Mouse (Mus musculus): ENCODE data around the gene Ccnf. TPM values are rescaled to one million over a fixed set of nuclear protein-coding genes. Genes with fewer than 3 reads are reported as not detected.

Ccnf gene
- total RNA-seq (2021), result 1 to 10 TPM; 7.4 to 7.9 TPM
- long read RNA-seq, full-length matches to known transcripts, result 2 of 4 reads
- long read RNA-seq, partial matches to known transcripts, result 0 of 4 reads
- long read RNA-seq, other reads (novel, unspliced or antisense), result 2 of 4 reads

DNA sequence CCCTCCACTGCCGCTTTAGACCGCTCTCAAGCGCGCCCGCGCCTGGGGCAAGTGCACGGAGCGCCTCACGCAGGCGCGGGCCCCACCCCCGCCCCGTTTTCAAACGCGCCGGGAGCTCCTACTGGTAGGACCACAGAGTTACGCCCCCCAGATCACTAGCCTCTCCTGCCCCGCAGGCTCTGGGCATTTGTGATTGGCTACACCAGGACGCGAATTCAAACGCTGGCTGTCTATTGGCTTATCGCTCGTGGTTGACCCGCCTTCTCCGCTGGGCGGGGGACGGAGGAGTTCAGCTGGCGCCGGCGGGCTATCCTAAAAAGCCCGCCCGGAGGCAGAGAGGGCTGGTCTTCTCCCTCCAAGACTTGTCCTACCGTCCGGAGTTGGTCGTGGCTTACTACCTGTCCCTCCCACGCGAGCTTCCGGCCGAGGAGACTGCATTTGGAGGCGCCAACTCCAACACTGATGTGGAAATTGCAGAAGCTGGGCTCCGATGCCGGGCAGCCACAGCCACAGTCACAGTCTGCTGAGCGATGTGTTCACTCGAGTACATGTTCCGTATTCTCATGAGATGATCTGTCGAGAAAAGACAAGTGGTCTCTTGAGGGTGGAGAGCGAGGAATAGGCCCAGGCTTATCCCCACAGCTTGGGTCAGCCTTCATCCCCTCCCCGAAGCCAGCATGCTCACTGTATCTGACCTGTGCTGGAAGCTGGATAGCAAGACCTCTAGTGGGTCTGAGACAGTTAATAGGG lies at the start of gene Ccnf:
TSS of gene Ccnf (minus strand) at position 165 of the 750 bp plus-strand sequence.
- peak; percentile 97 for DNase-seq (ENCODE audit: low spot score in 2 of 2)

DNA sequence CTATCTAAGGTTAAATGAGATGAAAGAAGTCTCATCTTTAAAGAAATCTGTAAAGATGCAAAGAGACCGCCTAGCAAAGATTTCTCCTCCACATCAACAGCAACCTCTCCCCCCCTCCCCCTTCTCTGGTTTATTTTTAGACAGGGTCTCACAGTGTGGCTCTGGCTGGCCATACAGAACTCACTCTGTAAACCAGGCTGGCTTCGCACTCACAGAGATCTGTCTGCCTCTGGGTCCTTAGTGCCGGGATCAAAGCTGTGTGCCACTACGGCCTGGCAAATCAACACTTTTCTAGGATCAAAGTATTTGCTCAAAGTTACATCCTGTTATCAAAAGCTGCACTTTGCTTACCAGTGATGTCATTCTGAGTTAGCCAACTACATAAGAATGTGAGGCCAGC lies 49.4 kb upstream of the Ccnf start:
- DNase-seq (ENCODE audit: low spot score in 2 of 2), result no peak

DNA sequence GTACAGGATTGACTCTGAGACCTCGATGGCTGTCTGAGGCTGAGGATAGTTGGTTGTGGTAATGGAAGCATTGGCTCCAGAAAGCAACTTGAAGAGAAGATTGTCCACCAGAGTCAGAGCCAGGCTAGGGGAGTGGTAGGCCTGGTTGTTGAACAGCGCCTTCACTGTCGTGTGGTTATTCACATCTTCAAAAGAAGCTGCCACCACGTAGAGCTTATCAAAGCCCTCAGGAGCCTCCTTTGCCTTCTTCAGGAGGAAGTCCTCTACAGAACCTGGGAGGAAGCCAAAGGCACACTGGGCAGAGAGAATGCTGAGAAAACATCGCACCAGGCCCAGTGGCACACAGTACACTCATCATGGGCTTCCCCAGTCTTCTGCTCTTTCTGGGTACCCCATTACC lies 38.1 kb upstream of the Ccnf start:
- no peak for DNase-seq (ENCODE audit: low spot score in 2 of 2)

DNA sequence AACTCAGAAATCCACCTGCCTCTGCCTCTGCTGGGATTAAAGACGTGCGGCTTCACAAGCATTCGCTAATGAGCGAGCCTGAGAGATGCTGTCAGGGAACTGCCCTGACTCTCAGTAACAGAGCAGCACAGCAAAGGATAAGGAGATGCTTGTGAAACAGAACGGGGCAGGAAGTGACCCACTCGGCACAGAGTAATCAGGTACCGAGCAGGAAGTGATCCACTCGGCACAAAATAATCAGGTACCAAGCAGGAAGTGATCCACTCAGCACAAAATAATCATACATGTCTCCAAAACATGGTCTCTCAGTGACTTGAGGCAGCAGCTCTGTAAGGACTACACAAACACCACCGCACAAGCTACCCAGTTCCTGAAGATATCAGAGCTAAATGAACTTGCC lies 37.2 kb upstream of the Ccnf start:
- no peak for DNase-seq (ENCODE audit: low spot score in 2 of 2)

DNA sequence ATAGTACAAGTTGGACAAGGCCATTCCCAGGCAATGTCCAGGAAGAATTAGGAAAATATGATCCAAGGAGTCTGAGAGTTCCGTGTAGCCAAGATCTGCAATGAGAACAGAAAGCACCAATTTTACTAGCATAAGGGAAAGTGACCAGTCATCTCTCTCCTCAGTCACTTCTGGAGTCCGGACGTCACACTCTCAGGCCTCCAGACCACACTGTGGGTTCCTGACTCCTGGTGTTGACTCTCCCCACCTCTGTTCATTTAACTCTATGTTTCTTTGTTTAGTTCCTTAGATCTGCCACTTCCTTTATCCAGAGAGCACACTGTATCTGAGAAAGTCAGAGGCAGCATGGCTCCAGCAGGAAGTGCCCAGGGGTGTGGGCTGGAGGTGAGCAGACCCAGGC lies 34.4 kb upstream of the Ccnf start:
- no peak for DNase-seq (ENCODE audit: low spot score in 2 of 2)

DNA sequence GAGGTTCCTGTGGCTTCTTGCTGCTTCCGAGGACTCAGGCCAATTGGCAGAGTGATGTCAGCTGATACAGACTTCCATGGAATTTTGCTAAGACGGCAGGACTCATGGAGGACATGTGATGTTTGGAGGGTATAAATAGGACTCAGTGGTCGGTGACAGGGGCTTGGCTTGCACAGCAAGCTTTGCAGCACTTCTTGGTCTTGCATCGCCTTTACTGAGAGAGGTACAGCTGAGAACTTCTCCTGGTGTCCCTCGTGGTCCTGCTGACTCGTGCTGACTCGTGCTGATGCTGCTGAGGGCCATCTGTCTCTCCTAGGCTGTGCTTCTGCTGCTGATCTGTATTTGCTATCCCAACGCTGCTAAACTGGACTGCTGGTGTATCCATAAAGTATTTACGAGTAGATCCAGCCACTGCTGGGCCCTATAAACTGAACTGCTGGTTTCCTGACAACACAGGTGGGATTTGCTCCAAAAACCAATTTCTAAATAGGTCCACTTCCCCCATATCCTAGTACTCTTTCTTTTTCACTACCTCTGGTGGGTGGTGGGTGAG lies 32.1 kb upstream of the Ccnf start:
- no peak for DNase-seq (ENCODE audit: low spot score in 2 of 2)

DNA sequence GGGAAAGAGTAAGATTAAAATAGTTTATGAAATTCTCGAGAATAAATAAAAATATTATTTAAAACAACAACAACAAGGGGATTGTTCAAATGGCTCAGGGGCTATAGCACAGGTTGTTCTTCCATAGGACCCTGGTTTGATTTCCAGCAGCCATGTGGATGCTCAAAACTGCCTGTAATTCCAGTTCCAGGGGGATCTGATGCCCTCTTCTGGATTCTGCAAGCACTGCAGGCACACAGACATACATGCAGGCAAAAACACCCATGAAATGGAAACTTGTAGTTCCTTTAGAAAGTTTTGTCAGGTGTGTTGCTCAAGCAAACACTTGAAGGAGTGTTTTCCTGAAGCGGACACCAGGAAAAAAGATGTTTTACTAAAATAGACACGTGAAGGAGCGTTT lies 31.4 kb upstream of the Ccnf start:
- DNase-seq (ENCODE audit: low spot score in 2 of 2), result no peak

DNA sequence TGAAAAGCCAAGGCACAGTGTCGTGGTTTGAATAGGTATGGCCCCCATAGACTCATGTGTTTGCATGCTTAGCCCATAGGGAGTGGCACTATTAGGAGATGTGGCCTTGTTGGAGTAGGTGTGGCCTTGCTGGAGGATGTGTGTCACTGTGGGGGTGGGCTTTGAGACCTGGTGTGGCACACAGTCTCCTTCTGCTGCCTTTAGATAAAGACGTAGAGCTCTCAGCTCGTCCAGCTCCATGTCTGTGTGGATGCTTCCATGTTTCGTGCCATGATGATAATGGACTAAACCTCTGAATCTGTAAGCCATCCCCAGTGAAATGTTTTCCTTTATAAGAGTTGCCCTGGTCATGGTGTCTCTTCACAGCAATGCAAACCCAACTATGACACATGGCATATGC lies 28.6 kb upstream of the Ccnf start:
- no peak for DNase-seq (ENCODE audit: low spot score in 2 of 2)

DNA sequence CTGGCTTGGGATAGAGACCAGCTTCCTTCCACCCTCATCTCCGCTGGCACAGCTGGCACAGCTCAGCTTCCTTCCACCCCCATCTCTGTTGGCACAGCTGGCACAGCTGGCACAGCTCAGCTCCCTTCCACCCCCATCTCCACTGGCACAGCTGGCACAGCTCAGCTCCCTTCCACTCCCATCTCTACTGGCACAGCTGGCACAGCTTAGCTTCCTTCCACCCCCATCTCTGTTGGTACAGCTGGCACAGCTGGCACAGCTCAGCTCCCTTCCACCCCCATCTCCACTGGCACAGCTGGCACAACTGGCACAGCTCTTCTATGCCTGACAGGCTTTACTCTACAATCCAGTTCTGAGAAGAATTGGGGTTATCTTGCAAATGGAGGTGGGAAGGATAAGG lies 15.8 kb upstream of the Ccnf start:
- DNase-seq (ENCODE audit: low spot score in 2 of 2), result no peak

DNA sequence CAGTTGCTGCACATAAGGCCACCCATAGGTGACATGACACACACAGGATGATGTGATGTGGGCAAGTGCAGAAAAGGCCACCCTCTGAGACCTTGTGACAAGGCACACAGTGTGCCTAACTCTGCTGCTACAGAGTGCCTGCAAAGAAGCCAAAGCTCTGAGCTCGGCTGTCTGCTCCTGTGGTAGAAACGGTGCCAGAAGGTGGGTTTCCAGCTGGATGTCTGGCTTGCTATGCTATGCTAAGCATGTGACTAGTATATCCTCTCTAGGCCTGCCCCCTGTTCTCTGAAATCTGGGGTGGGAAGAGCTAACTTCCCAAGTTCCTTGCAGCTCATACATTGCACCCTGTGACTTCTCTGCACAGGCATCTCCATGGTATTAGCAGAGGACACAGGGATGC lies 13.5 kb upstream of the Ccnf start:
- no peak for DNase-seq (ENCODE audit: low spot score in 2 of 2)

DNA sequence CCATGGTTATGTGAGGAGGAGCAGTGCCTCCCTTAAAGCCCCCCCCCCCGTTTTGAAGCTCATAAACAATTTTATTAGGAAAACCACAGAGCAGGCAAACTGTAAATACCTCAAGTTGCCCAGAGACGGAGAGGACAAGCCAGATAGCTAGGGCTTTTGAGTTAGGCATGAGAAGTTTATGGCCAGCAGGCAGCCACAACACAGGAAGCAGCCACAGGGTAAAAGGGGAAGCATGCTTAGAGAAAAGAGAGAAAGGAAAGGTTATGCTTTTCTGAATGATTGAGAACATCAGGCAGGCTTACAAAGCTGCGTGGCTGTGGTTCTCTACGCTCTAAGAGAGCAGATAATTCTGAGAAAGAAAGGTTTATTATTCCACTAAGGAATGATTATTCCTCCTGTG lies 9.2 kb upstream of the Ccnf start:
- no peak for DNase-seq (ENCODE audit: low spot score in 2 of 2)

DNA sequence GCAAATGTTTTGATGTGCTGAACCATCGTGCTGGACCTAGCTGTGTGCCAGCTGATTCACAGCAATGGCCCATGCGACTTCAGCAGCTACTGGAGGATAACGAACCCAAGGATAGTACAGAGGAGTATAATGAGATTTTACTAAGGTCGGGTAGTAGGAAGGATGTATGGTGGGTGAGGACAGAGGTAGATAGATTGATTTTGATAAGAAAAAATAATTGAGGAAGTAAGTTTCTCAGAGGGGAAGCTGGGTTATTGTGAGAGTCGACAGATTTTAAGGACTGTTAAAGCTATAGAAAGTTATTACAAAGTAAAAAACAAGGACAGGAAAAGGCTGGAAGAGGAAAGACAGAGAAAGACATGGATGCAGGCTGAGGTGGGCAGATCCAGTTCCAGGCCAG lies 8.4 kb upstream of the Ccnf start:
- DNase-seq (ENCODE audit: low spot score in 2 of 2), result no peak

DNA sequence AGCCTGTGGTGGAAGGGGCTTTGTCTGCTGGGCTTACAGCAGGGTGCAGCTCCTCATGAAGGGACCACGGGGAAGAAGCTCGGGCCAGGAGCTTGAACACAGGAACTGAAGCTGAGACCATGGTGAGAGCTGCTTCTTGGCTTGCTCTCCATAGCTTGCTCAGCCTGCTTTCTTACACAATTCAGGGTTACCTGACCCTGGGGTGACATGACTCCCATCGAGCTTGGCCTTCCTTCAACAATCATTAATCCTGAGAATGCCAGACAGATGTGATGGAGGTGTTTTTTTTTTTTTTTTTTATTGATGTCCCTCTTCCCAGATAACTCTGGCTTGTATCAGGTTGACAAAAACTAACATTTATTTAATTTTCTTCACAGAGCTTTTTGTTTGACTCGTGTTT lies 7.7 kb upstream of the Ccnf start:
- no peak for DNase-seq (ENCODE audit: low spot score in 2 of 2)

DNA sequence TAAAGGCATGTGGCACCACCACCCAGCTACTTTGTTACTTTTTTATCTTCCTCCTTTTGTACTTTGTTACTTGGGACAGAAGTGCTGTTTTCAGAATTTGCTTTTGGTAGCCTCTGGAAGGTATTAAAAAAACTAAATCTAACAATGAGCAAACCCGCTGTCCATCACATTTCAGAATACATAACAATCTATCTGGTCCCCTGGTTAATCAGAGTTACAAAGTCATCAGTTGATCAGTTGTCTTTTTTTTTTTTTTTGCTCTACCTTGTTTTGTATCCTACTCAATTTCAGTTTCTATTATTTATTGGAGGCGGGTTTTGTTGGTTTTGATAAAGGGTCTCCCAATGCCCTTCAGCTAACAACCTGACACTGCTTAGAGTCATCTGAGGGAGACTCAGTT lies 1.0 kb upstream of the Ccnf start:
- no peak for DNase-seq (ENCODE audit: low spot score in 2 of 2)

DNA sequence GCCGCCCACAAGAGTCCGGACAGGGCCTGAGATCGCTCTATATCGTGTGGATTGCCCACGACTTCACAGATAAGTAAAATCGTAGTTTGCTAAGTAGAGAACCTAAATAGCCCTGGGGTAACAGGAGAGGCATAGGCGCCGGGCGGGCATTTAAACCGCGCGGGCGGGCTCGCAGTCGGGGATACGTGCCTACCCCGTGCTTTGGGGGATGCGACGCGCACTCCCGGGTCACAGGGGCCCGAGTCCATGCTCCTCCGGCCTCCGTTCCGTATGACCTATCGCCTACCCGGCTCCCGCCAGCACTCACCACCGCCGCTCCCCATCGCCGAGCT lies 330 bp downstream of the Ccnf start:
- no peak for DNase-seq (ENCODE audit: low spot score in 2 of 2)

DNA sequence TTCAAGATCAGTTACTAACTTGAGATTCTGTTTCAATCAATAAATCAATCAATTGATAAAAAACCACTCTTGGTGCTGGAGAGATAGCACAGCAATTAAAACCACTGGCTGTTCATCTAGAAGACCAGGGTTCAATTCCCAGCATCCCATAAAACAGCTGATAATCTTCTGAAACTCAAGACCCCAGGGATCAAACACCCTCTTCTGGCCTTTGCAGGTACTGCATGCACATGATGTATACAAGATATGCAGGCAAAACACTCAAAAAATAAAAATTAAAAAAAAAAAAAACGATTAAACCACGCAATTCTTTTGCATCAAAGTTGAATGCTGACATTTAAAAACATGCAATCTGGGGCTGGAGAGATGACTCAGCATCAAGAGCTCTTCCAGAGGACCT lies 2.6 kb downstream of the Ccnf start:
- DNase-seq (ENCODE audit: low spot score in 2 of 2), result no peak

DNA sequence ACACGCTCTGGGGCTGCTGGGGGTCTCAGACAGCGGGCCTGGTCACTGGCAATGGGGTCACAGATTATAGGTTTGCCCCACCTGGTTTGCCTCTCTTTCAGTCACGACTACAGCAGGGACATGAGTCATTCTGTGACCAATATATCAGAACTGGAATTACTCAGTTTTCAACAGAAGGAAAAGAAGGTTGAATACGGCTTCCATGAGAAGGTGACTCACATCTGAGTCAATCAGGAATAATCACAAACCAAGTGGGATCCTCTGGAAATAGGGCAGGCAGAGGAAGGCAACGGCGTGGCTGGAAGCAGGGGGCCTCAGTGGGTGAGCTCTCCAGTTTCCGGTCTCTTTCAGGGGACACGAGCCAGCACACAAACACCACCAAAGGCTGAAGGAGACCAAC lies 7.2 kb downstream of the Ccnf start:
- no peak for DNase-seq (ENCODE audit: low spot score in 2 of 2)

DNA sequence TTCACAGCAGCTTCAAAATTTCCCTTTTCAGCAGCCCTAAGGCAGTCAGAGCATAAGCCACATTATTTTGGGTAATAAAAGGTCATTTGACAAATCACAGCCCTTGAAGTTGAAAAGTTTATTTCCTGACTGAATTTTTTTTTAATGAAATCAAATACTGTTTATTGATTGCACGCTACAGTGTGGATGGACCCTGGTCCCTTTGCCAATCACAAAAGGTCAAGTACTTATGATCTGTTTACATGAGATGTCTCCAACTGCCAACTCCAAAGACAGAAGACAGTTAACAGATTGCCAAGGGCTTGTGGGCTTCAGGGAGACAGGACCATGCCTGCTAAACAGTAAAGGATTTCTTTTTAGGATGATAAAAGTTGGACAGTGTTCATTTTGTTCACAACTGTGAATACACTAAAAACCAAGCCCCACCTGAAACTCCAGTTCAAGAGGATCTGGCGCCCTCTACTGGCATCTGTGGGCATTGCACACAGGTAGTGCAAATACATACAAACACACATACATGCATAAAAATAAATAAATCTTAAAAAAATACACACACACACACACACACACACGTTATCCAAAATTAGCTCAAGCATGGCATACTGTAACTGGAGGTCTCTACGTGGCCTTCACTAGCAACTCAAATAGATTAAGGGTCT lies 7.8 kb downstream of the Ccnf start:
- DNase-seq (ENCODE audit: low spot score in 2 of 2), result peak; percentile 48 to 54

DNA sequence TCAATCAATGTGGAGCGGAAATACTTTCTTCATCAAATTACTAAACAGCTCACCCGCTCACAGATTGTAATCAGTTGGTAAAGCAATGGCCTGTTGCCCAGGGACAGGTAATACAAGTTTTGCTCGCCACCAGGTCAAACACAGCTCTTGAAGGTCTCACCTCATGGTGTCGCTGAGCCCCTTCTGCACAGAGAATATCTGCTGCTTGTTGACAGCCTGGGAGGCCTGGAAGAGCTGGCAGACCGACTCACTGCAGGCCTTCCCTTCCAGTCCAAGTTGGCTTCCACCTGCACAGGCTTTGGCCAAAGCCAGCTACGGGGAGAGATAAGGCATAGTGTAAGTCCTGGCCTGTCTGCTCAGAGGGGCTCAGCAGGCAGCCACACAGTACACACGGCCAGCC lies 14.4 kb downstream of the Ccnf start:
- no peak for DNase-seq (ENCODE audit: low spot score in 2 of 2)

DNA sequence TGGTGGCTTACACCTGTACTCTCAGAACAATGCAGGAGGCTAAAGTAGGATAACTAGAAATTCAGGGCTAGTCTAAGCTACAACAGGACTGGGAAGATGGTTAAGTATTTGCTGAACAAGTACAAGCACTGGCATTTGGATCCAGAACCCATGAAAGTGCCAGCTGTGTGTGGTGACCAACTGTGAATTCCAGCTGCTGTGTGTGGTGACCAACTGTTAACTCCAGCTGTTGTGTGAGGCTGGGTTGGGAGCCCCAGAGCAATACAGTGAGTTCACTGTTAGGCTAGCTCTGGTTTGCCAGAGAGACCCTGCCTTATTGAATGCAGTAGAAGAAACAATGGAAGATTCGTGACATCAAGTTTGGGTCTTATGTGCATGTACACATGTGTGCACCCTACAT lies 14.8 kb downstream of the Ccnf start:
- no peak for DNase-seq (ENCODE audit: low spot score in 2 of 2)

DNA sequence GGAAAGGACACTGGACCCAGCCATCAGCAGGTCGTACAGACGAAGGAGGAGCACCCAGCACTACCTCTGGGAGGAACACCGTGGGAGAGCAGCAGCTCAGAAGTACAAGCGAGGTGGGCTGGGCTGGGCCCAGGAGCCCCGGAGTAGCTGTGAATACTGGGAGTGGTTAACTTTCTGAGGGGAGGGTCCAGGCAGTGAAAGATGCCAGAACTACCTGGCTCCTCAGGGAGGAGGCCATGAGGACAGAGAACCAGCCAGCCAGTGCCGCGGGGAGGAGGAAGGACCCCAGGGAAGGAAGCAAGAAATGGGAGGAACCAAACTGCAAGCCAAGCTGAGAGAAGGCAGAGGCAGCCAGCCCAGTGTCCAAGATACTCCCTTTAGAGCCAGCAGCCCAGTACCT lies 23.3 kb downstream of the Ccnf start:
- no peak for DNase-seq (ENCODE audit: low spot score in 2 of 2)

DNA sequence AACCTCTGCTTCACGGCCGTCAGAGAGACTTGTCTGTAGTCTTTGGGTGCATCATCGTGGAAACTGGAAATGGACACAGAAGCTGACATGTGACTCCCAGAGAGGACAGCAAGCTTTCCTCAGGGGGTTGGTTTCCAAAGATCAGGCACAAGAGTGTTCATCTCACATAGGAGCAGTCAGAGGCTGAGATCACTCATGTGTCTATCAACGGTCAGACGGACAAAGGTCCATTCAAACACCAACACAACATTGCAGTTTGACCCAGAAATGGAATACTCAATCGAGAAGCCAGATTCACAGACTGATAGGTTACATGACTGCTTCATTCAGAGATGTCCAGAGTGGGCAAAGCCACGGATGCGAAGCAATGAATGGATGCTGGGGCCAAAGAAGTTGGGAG lies 24.6 kb downstream of the Ccnf start:
- DNase-seq (ENCODE audit: low spot score in 2 of 2), result no peak

DNA sequence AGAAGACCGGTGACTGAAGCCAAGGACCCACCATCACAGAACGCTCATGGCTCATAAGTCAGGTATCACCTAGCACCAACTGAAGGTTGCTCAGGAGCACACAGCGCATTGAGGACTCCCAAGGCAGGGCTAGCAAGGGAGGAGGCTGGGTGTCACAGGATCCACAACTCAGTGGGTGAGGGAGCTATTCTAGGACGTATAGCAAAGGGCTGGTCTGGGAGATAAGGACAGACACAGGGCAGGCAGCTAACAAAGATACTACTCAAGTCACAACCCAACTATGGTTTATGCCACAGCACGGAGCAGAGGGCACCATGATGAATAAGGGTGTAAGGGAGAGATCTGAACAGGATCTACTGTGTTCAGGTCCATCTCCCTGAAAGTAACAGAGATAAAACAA lies 25.4 kb downstream of the Ccnf start:
- DNase-seq (ENCODE audit: low spot score in 2 of 2), result no peak
